Mouse (Mus musculus) ES-E14 (cell line): ENCODE data around the gene Mgam.
"Not testable (repeated sequence)": the region's sequence is repeated elsewhere in the genome, so short reads cannot be mapped to it uniquely, and the experiment has no call there.

Experiments
- ZC3H11A ChIP-seq: IDR thresholded peaks from 2 replicates; pipeline ENCODE4 v1.6.1; 2012; ENCODE audit warnings: low read depth, mild to moderate bottlenecking, inconsistent platforms, low read length, borderline replicate concordance
- ZNF384 ChIP-seq: IDR thresholded peaks from 2 replicates; pipeline ENCODE4 v1.6.1; 2012; ENCODE audit warnings: low read depth, low read length, inconsistent platforms

DNA sequence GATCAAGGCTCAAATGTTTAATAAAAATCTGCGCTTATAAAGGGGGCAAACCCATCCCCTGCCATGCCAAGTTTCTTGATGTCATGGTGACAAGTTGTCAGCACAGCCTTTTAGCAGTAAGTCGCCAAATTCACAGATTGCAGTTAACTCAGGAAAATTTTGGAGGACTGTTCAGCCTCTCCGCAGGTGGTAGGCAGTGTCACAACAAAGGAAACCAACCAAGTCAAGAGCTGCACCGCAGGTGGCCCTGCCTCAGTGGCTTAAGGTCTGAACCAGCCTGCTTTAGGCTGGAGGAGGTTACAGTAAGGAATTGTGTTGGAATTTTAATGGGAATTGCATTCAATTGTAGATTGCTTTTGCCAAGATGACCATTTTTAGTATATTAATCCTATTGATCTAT lies 30.1 kb upstream of the Mgam start:
- TF ChIP-seq ZNF384, ZC3H11A: not testable (repeated sequence)
